Mouse (Mus musculus) midbrain, embryonic 11.5 days (tissue): ENCODE results near the gene 2510002D24Rik. TPM values are rescaled to one million over a fixed set of nuclear protein-coding genes. Genes with fewer than 3 reads are reported as not detected.
"Not testable (repeated sequence)": the region's sequence is repeated elsewhere in the genome, so short reads cannot be mapped to it uniquely, and the experiment has no call there.

Experiments used
- ATAC-seq: fragments of 200-750 bp; cut with Nextera tagmentation; 2 replicates; pipeline ENCODE4 v1.8.0; 2017; ENCODE audit warnings: moderate TSS enrichment, moderate library complexity; ENCODE audit not compliant: low FRiP score
- DNase-seq: peaks from one replicate; pipeline ENCODE4 v3.0.0; 2015; ENCODE audit warnings: low spot score; ENCODE audit errors: missing footprints
- H3K27ac ChIP-seq: fragments of 300-500 bp; sonication (generic); 2 replicates; pipeline ENCODE4 v1.5.1; 2014; ENCODE audit warnings: low read depth, low read length
- H3K27me3 ChIP-seq: fragments of 300-500 bp; sonication (generic); 2 replicates; pipeline ENCODE4 v1.6.1; 2014; ENCODE audit warnings: mild to moderate bottlenecking, low read length, moderate library complexity, mixed read lengths; ENCODE audit not compliant: control insufficient read depth, insufficient read depth
- H3K36me3 ChIP-seq: fragments of 300-500 bp; sonication (generic); 2 replicates; pipeline ENCODE4 v1.6.1; 2014; ENCODE audit warnings: mild to moderate bottlenecking, low read length, moderate library complexity, mixed read lengths; ENCODE audit not compliant: control insufficient read depth, insufficient read depth
- H3K4me1 ChIP-seq: fragments of 300-500 bp; sonication (generic); 2 replicates; pipeline ENCODE4 v1.6.1; 2014; ENCODE audit warnings: low read length; ENCODE audit not compliant: control insufficient read depth, insufficient read depth
- H3K4me2 ChIP-seq: fragments of 300-500 bp; sonication (generic); 2 replicates; pipeline ENCODE4 v1.6.1; 2014; ENCODE audit warnings: mild to moderate bottlenecking, moderate library complexity
- H3K4me3 ChIP-seq: fragments of 300-500 bp; sonication (generic); 2 replicates; pipeline ENCODE4 v1.5.1; 2014; ENCODE audit warnings: low read depth, low read length
- H3K9ac ChIP-seq: fragments of 300-500 bp; sonication (generic); 2 replicates; pipeline ENCODE4 v1.6.1; 2014; ENCODE audit warnings: low read length
- H3K9me3 ChIP-seq: fragments of 300-500 bp; sonication (generic); 2 replicates; pipeline ENCODE4 v1.6.1; 2016; ENCODE audit warnings: low read length; ENCODE audit not compliant: control insufficient read depth
- WGBS: fragments of 180-500 bp; shearing (Covaris S2); extraction: QIAGEN DNeasy Blood & Tissue Kit; methylation state at CpG from one replicate; pipeline ENCODE4 v1.1.7; 2014; 5-methylcytosine and 5-hydroxymethylcytosine counted together
- polyA plus RNA-seq: library from polyadenylated mRNA; unstranded; fragments of >200 nt; fragmentation: Nextera tagmentation; extraction: Ambion mirVana; gene quantifications from 2 replicates; pipeline ENCODE4 v1.2.1, GENCODE M21; 2014

2510002D24Rik gene
- polyA plus RNA-seq, 1 experiment from 2014 or later: 16.1 TPM

- H3K27me3 ChIP-seq: no peaks in the 10 kb centered on the region
- ATAC-seq: peak; percentile 58
- peak overlapping the region; percentile 85 for H3K4me3 ChIP-seq
- H3K4me2 ChIP-seq: peak overlapping the region; percentile 69
- H3K27ac ChIP-seq: no peak overlapping the region
- H3K4me1 ChIP-seq: 0 out of 2 replicates have a peak, but pooled peaks cover 2% of the 10 kb centered on the region
- peaks cover 10% of the 10 kb centered on the region; the same call in 1 of the 2 replicates for H3K36me3 ChIP-seq
- WGBS: 29% methylated on average over 3 of the region's 3 CpGs
- no peaks in the 10 kb centered on the region for H3K9me3 ChIP-seq
- H3K9ac ChIP-seq: no peak overlapping the region
- peak; percentile 85 for DNase-seq
Observed at GRCm38 (mm10) chr16:18836073-18836467, 308 bp upstream of the 2510002D24Rik start.

GRCm38 (mm10) chr16:18838346-18838745 lies 2.0 kb downstream of the 2510002D24Rik start:
- DNase-seq (no peak), ATAC-seq (no peak)
- Histone ChIP-seq H3K4me1 (0 out of 2 replicates have a peak, but pooled peaks cover 2% of the 10 kb centered on the region), H3K9me3 (no peaks in the 10 kb centered on the region), H3K36me3 (peaks cover 9% of the 10 kb centered on the region; the same call in 1 of the 2 replicates), H3K9ac (no peak overlapping the region), H3K27me3 (no peaks in the 10 kb centered on the region), H3K4me3 (no peak overlapping the region), H3K27ac (no peak overlapping the region), H3K4me2 (no peak overlapping the region)
- 95% methylated on average over 4 of the region's 4 CpGs for WGBS

GRCm38 (mm10) chr16:18846301-18846820 lies 10.0 kb downstream of the 2510002D24Rik start:
- no peak for ATAC-seq
- 84% methylated on average over 15 of the region's 15 CpGs for WGBS

GRCm38 (mm10) chr16:18849521-18850190 lies 13.3 kb downstream of the 2510002D24Rik start:
- H3K4me3 ChIP-seq, H3K4me1 ChIP-seq, H3K27me3 ChIP-seq, DNase-seq, H3K36me3 ChIP-seq, H3K9ac ChIP-seq, ATAC-seq, H3K9me3 ChIP-seq, H3K4me2 ChIP-seq, H3K27ac ChIP-seq: not testable (repeated sequence)
- WGBS: 91% methylated on average over 16 of the region's 17 CpGs

More at GRCm38 (mm10) chr16:18846301-18846820, 10.0 kb downstream of the 2510002D24Rik start:
- Histone ChIP-seq H3K4me1 (no peaks in the 10 kb centered on the region), H3K4me3 (no peak overlapping the region), H3K9me3 (no peaks in the 10 kb centered on the region), H3K9ac (no peak overlapping the region), H3K27ac (no peak overlapping the region), H3K36me3 (no peaks in the 10 kb centered on the region), H3K4me2 (no peak overlapping the region), H3K27me3 (no peaks in the 10 kb centered on the region)
- DNase-seq: no peak

- peak; percentile 85 for DNase-seq
- no peaks in the 10 kb centered on the region for H3K4me1 ChIP-seq
- H3K27me3 ChIP-seq: no peaks in the 10 kb centered on the region
- H3K36me3 ChIP-seq: no peaks in the 10 kb centered on the region
- ATAC-seq: no peak
- H3K27ac ChIP-seq: no peak overlapping the region
- H3K9ac ChIP-seq: no peak overlapping the region
- H3K4me3 ChIP-seq: no peak overlapping the region
- no peak overlapping the region for H3K4me2 ChIP-seq
- H3K9me3 ChIP-seq: no peaks in the 10 kb centered on the region
Observed at GRCm38 (mm10) chr16:18858551-18858950, 22.2 kb downstream of the 2510002D24Rik start.

GRCm38 (mm10) chr16:18860186-18860585 lies 23.8 kb downstream of the 2510002D24Rik start:
- Histone ChIP-seq H3K27ac (no peak overlapping the region), H3K9ac (no peak overlapping the region), H3K4me3 (no peak overlapping the region), H3K4me1 (no peaks in the 10 kb centered on the region), H3K27me3 (no peaks in the 10 kb centered on the region), H3K36me3 (no peaks in the 10 kb centered on the region), H3K9me3 (no peaks in the 10 kb centered on the region), H3K4me2 (no peak overlapping the region)
- no peak for DNase-seq
- 74% methylated on average over 1 of the region's 1 CpGs for WGBS
- no peak for ATAC-seq

- not testable (repeated sequence) for ATAC-seq, H3K4me2 ChIP-seq, H3K27me3 ChIP-seq, H3K4me3 ChIP-seq, H3K4me1 ChIP-seq, H3K9ac ChIP-seq, H3K27ac ChIP-seq, H3K9me3 ChIP-seq, DNase-seq
- WGBS: 86% methylated on average over 1 of the region's 1 CpGs
- H3K36me3 ChIP-seq: peaks cover 11% of the 10 kb centered on the region; the same call in 1 of the 2 replicates
Observed at GRCm38 (mm10) chr16:18870495-18870894, 34.1 kb downstream of the 2510002D24Rik start.

- Histone ChIP-seq H3K36me3 (peaks cover 15% of the 10 kb centered on the region; the same call in 1 of the 2 replicates), H3K9me3 (no peaks in the 10 kb centered on the region), H3K4me3 (peak overlapping the region; percentile 97), H3K9ac (peak overlapping the region; percentile 95), H3K4me2 (peak overlapping the region; percentile 74), H3K27me3 (no peaks in the 10 kb centered on the region), H3K27ac (peak overlapping the region; percentile 91), H3K4me1 (peaks cover 8% of the 10 kb centered on the region)
- ATAC-seq (no peak), DNase-seq (no peak)
- 1% methylated on average over 17 of the region's 17 CpGs for WGBS
Observed at GRCm38 (mm10) chr16:18876091-18876441, 39.7 kb downstream of the 2510002D24Rik start.

GRCm38 (mm10) chr16:18876442-18877308 lies 40.3 kb downstream of the 2510002D24Rik start, which contains the start of the genes Mrpl40 and Hira:
TSS of gene Mrpl40 (minus strand) at chr16:18876862.
TSS of gene Hira (plus strand) at chr16:18877037.
- Histone ChIP-seq H3K9me3 (no peaks in the 10 kb centered on the region), H3K4me1 (peaks cover 8% of the 10 kb centered on the region), H3K4me2 (peak within 1 kb of the TSS; percentile 74), H3K4me3 (peak within 1 kb of the TSS; percentile 97), H3K9ac (peak within 1 kb of the TSS; percentile 95), H3K27me3 (no peaks in the 10 kb centered on the region), H3K36me3 (peaks cover 10% of the 10 kb centered on the region; the same call in 1 of the 2 replicates), H3K27ac (peak within 1 kb of the TSS; percentile 91)
- WGBS: under 1% methylated on average over 92 of the region's 93 CpGs
- DNase-seq (peak; percentile 99), ATAC-seq (peak; percentile 94)
